Mouse (Mus musculus) heart, postnatal 25 days (tissue): ENCODE results near the gene Cpxm2. TPM values are rescaled to one million over a fixed set of nuclear protein-coding genes. Genes with fewer than 3 reads are reported as not detected.

Source experiments
- DNase-seq: peaks from one replicate; pipeline ENCODE4 v3.0.0; 2022; ENCODE audit warnings: low spot score
- intact Hi-C: fragments of 180-260 bp; cut with DNase I; formaldehyde crosslinking; loops from one replicate; pipeline ENCODE4 v1.15.1; 2025
- total RNA-seq, 2 experiments: library from RNA; stranded (reverse); gene quantifications; 2 replicates each; pipeline ENCODE4 v1.2.3; 2021

Cpxm2 gene
- total RNA-seq = 1 to 10 TPM; 1.3 to 3.4 TPM

DNA sequence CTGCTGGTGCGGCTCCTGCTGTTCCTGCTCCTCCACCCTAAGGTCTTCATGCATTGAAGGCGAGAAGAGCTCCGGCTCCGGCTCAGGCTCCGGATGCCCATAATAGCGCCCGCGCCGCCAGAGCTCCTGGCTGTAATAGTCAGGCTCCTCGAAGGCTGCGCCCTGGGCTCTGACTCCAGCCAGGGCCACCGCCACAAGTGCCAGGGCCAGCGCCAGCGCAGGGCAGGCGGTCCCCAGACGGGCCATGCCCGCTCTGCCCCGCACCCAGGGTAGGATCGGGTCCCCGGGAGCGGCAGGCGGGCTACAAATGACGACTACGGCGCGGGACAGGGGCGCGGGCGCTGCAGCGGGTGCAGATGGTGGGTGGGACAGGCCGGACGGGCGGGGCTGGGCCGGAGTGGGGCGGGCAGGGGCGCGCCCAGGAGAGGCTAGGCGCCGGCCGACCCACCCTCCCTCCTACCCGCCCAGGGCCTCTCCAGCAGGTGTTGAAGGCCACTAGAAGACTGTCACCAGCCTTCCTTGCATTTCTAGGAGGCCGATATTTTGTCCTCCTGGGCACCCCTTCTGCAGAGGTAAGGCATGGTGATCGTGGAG is at the start of gene Cpxm2:
Gene Cpxm2, minus strand, starts transcription at position 372 of the 594 bp plus-strand sequence.
- intact Hi-C loops = no loop called here
- DNase-seq = no peak

GRCm38 (mm10) chr7:132204073-132204612 is 49.6 kb upstream of the Cpxm2 start:
- intact Hi-C loops = no loop called here
- no peak for DNase-seq

DNA sequence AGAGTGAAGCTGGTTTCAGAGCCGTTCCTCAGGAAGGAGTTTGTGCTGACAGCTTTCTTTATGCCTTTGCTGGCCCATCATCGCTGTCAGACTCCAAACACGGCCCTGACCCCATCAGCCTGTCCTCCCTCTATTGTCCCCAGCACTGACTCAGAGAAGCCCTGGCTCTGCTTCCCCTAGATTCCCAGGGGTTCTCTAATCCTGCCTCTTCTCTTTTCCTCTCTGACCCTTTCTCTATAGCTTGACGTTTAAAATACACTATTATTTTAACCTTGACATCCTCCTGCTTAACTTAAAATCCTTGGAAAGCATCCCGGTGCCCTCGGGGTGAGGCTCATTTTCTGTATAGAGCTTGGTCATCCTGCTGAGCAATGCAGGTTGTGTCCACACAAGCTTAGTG is 45.1 kb upstream of the Cpxm2 start:
- intact Hi-C loops = no loop called here
- no peak for DNase-seq

- intact Hi-C loops = no loop called here
- no peak for DNase-seq
These were observed 44.3 kb upstream of the Cpxm2 start for GRCm38 (mm10) chr7:132198806-132199205.

DNA sequence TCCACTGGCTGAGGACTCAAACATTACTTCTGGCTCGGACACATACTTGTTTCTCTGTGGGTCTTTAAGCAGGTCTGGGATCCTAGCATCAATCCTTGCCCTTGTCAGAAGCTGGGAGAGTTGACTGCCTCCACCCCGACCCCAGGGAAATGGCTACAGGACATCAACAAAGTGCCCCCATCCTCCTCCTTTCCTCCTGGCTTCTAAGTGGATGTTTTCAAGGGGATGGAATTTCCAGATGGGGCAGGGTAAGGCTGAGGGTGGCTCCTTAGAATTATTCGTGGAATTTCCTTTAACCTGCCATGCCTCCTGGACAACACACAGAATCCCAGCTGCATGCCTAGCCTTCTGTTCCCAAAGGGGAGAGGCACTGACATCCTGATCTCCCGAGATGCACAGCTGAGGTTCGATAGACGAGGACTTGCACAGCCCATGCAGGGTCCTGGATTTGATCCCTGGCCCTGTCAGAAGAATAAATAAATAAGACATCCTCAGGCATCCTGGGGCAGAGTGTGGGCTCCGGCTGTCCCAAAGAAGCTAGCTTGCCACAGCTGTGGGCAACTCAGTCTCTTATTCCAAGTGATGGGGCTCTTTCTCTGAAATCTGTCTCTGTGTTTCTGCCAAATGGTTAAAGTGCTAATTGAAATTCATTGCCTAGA is 43.4 kb upstream of the Cpxm2 start:
- DNase-seq = no peak
- intact Hi-C loops = no loop called here

GRCm38 (mm10) chr7:132196581-132196980 is 42.0 kb upstream of the Cpxm2 start:
- intact Hi-C loops = no loop called here

DNA sequence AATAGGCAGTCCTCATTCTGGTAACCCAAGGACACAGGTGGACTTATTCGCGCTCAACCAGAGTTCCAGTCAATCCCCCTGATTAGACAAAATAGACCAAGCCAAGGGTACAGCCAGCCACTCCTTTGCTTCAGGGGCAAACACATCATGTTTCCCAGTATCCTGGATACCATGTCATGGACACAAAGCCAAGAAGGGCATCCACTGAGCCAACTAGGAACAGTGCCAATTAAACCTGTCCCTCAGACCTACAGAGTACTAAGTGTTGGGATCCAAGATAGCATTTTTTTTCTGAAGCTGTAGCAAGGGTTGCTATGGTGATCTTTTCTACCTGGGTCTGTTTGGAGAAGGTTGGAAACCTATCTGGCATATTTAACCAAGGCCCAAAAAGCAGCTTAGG is 39.1 kb upstream of the Cpxm2 start:
- intact Hi-C loops = no loop called here
- DNase-seq = no peak

More at GRCm38 (mm10) chr7:132196581-132196980, 42.0 kb upstream of the Cpxm2 start:
- peak; percentile 31 for DNase-seq

DNA sequence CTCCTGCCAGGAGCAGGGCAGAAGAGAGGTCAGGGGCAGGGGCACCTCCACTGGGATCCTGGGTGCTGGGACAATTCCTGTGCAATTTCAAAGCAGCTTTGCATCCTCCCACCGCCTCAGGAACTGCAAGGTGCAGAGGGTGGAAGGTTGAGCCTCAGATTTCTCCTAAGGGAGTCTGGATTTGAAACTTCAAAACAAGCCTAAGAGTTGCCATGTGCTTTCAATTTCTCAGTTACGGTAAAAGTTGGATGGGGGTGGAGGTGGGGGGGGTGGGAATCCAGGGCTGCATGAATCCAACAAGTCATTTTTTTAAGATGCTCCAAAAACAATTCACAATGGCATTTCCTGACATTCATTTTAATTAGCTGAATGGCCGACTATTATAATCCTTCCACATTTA is 32.9 kb upstream of the Cpxm2 start:
- DNase-seq = no peak
- intact Hi-C loops = no loop called here

GRCm38 (mm10) chr7:132183892-132184404 is 29.4 kb upstream of the Cpxm2 start:
- no peak for DNase-seq
- intact Hi-C loops = no loop called here

DNA sequence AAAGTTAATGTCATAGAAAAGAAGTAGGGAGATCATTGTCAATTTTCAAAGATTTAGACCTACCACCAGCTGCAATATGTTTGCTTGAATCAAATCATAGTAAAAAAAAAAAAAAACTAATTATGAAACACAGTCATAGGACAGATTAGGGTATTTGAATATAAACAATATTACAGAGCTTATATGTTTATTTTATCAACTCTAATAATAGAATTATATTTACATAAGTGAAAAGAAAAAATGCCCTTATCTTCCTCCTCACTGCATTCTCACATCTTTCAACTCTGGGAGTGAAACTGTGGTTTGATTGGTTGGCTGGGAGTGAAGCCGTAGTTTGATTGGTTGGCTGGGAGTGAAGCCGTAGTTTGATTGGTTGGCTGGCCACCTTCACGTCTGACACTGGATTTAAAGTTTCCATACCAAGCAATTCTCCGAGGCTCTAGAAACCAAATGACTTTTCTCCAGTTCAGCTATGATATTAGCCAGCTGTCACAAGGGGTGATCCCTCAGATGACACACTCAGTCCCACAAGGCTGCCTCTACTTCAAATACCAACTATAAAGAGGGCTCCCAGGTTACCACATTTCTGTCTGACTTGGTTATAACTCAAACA is 27.2 kb upstream of the Cpxm2 start:
- intact Hi-C loops = no loop called here

GRCm38 (mm10) chr7:132181042-132181441 is 26.5 kb upstream of the Cpxm2 start:
- intact Hi-C loops = no loop called here
- no peak for DNase-seq

More for the DNA sequence above, 27.2 kb upstream of the Cpxm2 start:
- no peak for DNase-seq

GRCm38 (mm10) chr7:132179049-132179448 is 24.5 kb upstream of the Cpxm2 start:
- no peak for DNase-seq
- intact Hi-C loops = no loop called here

GRCm38 (mm10) chr7:132174787-132175186 is 20.2 kb upstream of the Cpxm2 start:
- intact Hi-C loops = no loop called here
- DNase-seq = no peak

DNA sequence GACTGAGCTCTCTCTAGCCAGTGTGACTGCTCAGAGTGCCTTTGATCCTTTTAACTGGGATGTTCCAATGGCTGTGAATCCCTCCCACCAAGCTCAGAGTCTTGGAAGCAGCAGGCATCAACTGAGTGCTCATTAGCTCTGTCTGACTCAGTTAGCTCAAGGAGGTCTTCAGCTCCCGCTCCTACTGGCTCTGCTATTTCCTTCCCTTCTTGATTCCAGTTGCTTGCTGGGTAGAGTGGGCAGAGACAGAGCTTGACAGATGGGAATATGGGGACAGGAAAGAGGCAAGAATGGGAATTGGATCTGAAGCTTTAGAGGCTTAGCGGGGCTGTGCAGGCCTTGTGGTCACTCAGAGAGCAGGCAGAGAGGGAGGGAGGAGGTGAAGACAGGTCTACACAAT is 19.8 kb upstream of the Cpxm2 start:
- DNase-seq = no peak
- intact Hi-C loops = no loop called here

GRCm38 (mm10) chr7:132172220-132172619 is 17.7 kb upstream of the Cpxm2 start:
- no peak for DNase-seq
- intact Hi-C loops = no loop called here

DNA sequence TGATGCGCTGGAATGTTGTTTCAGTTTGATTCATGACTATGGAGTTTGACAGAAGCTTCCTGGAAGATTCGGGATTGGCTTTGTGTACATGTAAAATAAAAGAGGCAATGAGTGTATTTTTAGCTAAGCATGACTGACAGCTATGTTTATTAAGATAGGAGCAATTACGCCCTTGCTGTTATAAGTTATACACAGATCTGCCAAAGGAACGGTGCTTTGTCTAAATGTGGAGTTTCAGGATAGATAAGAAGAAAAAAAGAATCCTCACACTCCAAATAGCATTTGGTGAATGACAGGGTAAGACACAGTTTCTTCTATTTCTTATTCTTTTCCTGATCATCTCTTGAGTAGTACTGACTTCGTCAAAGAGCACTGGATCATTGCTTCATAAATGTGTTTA is 17.2 kb upstream of the Cpxm2 start:
- DNase-seq = no peak
- intact Hi-C loops = no loop called here

- intact Hi-C loops = no loop called here
- no peak for DNase-seq
These were observed 15.1 kb upstream of the Cpxm2 start for GRCm38 (mm10) chr7:132169419-132170169.

GRCm38 (mm10) chr7:132167239-132167638 is 12.7 kb upstream of the Cpxm2 start:
- intact Hi-C loops = no loop called here
- no peak for DNase-seq

DNA sequence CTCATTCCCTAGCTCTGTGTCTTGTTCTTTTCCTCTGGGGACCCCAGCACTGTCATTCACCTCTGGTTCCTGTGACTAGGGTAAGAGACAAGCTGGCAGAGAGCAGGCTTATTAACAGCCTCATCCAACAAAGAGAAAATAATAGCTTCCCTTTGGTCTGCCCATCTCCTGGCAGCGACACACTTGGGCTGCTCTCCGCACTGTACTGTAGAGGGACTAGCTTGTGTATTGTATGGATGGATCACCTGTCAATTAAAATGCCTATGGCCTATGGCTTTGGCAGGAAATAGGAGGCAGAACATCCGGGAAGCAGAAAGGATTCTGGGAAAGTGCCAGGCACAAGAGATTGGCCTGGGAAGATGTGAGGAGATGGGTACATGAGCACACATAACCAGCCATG is 7.7 kb upstream of the Cpxm2 start:
- DNase-seq = no peak
- intact Hi-C loops = no loop called here

DNA sequence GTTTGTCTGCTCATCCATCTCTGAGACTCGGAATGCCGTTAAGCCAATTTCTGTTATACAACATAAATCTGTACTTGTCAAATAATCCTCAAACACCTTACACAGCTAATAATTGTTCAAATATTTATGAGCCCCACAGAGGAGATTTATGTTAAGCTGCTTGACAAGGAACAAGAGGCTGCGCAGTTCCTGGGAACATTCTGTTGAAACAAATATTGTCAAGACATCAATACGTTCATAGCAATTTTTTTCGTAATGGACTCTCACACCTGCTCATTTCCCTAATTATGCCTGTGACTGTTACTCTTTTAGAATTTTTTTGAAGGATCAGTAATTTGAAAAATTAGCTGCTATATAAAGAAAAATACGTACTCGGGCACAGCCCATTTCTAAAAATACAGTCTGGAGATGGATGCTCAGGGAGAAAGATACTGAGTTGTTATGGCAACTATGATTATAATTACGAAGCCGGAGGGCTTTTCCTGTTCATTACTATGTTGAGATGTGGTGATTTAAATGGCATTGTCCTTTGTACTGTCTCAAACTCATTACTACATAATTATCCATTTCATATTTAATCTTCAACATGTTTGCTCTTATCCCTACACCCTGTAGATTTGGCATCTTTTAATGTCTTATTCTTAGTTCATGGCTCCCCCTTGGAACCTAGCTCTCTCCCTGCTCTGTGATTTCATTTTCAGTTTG is 3.9 kb upstream of the Cpxm2 start:
- no peak for DNase-seq
- intact Hi-C loops = no loop called here
